Mouse (Mus musculus) embryonic facial prominence, embryonic 14.5 days (tissue): ENCODE data around the gene Vmn2r105. TPM values are rescaled to one million over a fixed set of nuclear protein-coding genes. Genes with fewer than 3 reads are reported as not detected.

ENCODE experiments used
- ATAC-seq: fragments of 200-750 bp; cut with Nextera tagmentation; 2 replicates; pipeline ENCODE4 v1.8.0; 2017; ENCODE audit warnings: low read depth, moderate number of reproducible peaks, moderate TSS enrichment
- DNase-seq: peaks from one replicate; pipeline ENCODE4 v3.0.0-alpha.2; 2015; ENCODE audit warnings: low spot score
- H3K27ac ChIP-seq: fragments of 300-500 bp; sonication (generic); replicated peaks from 2 replicates; pipeline ENCODE4 v1.5.1; 2014; ENCODE audit warnings: low read depth, mild to moderate bottlenecking, low read length, moderate library complexity
- H3K27me3 ChIP-seq: fragments of 300-500 bp; sonication (generic); replicated peaks from 2 replicates; pipeline ENCODE4 v1.6.1; 2014; ENCODE audit warnings: low read length; ENCODE audit not compliant: control insufficient read depth, insufficient read depth
- H3K36me3 ChIP-seq: fragments of 300-500 bp; sonication (generic); 2 replicates; pipeline ENCODE4 v1.6.1; 2014; ENCODE audit warnings: low read length, mixed read lengths; ENCODE audit not compliant: control insufficient read depth, insufficient read depth
- H3K4me1 ChIP-seq: fragments of 300-500 bp; sonication (generic); 2 replicates; pipeline ENCODE4 v1.6.1; 2014; ENCODE audit warnings: antibody characterized with exemption, low read length; ENCODE audit not compliant: control insufficient read depth, insufficient read depth
- H3K4me2 ChIP-seq: fragments of 300-500 bp; sonication (generic); 2 replicates; pipeline ENCODE4 v1.6.1; 2014; ENCODE audit warnings: low read depth, mild to moderate bottlenecking, low read length, moderate library complexity, mixed read lengths
- H3K4me3 ChIP-seq: fragments of 300-500 bp; sonication (generic); 2 replicates; pipeline ENCODE4 v1.5.1; 2014; ENCODE audit warnings: low read depth, mild to moderate bottlenecking, low read length
- H3K9ac ChIP-seq: fragments of 300-500 bp; sonication (generic); 2 replicates; pipeline ENCODE4 v1.6.1; 2014; ENCODE audit warnings: low read depth, mild to moderate bottlenecking, low read length, moderate library complexity, mixed read lengths
- H3K9me3 ChIP-seq: fragments of 300-500 bp; sonication (generic); 2 replicates; pipeline ENCODE4 v1.6.1; 2016; ENCODE audit warnings: low read length; ENCODE audit not compliant: control insufficient read depth
- WGBS: fragments of 180-500 bp; shearing (Covaris S2); extraction: QIAGEN DNeasy Blood & Tissue Kit; methylation state at CpG from one replicate; pipeline ENCODE4 v1.1.7; 2014; 5-methylcytosine and 5-hydroxymethylcytosine counted together
- polyA plus RNA-seq: library from polyadenylated mRNA; unstranded; fragments of >200 nt; fragmentation: Nextera tagmentation; extraction: Ambion mirVana; gene quantifications from 2 replicates; pipeline ENCODE4 v1.2.1, GENCODE M21; 2014

Vmn2r105 gene
- polyA plus RNA-seq = not detected in 2 replicates

DNA sequence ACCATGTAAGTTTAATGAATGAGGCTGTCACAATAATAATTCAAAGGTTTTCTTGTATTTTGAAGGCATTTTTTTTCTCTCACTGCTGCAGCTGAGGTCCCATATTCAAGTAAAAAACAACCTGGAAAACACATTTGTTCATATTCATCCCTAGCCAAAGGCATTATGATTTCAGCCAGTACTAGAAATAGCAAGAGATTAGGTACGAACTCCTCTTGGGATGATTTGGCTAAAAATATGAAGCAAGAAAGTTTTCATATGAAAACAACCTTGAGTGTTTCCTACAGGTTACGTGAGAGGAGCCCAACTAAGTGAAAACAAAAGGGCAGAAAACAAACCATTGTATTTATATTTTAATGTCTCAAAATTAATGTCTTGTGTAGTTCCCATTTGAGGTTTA, at the start of gene Vmn2r105:
Gene Vmn2r105, minus strand, starts transcription at position 101 of the 400 bp plus-strand sequence.
- 69% methylated on average over 2 of the region's 2 CpGs for WGBS

DNA sequence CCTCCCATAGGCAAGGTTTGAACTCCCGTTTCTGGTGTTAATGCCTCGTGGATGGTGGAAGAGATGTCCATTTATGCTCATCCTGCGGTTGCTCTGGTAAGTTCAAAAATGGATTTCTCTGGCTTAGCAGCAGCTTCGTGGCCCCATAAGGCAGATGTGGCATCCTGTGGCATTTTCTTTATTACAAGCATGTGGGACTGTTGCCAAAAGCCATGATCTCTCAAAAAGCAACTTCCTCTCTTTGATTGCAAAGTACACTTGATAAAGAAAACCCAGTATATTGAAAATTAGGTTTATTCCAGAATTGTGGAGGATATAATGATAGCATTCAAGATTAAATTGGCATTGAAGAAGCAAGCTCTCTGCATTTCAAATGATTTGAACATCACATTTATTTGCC, 20.7 kb upstream of the Vmn2r105 start:
- Histone ChIP-seq H3K9me3 (0 out of 2 replicates have a peak, but pooled peaks cover 6% of the 10 kb centered on the region), H3K9ac (no peak overlapping the region), H3K4me3 (no peak overlapping the region), H3K27me3 (no peaks in the 10 kb centered on the region), H3K4me1 (no peaks in the 10 kb centered on the region), H3K4me2 (no peak overlapping the region), H3K27ac (no peak overlapping the region), H3K36me3 (no peaks in the 10 kb centered on the region)
- 71% methylated on average over 4 of the region's 4 CpGs for WGBS
- DNase-seq (no peak), ATAC-seq (no peak)

More for the DNA sequence above, at the start of gene Vmn2r105:
- Histone ChIP-seq H3K4me3 (no peak within 1 kb of the TSS), H3K4me2 (no peak within 1 kb of the TSS), H3K27me3 (no peaks in the 10 kb centered on the region), H3K9me3 (peaks cover 5% of the 10 kb centered on the region; the same call in 1 of the 2 replicates), H3K27ac (no peak within 1 kb of the TSS), H3K9ac (no peak within 1 kb of the TSS), H3K36me3 (no peaks in the 10 kb centered on the region), H3K4me1 (no peaks in the 10 kb centered on the region)
- ATAC-seq (no peak), DNase-seq (no peak)

DNA sequence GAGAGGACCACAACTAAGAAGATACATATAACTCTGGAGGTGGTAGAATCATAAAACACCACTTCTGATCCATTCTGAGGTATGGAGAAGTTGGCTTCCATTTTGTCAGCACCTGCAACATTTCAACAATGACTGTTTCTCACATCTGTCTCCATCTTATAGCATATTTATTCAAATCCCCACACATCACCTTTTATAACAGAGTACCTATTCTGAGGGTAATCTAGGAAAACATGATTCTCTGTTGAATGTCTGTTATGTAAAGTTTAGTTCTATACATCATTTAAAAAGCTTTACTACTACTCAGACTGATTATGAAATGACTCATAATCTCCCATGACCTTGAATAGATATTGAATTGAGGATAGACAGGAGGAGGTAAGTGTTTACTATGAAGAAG, 51.9 kb downstream of the Vmn2r105 start, which contains the start of gene Fpr-rs6:
Gene Fpr-rs6, minus strand, starts transcription at position 101 of the 400 bp plus-strand sequence.
- Histone ChIP-seq H3K27ac (no peak within 1 kb of the TSS), H3K4me2 (no peak within 1 kb of the TSS), H3K27me3 (no peaks in the 10 kb centered on the region), H3K4me3 (no peak within 1 kb of the TSS), H3K36me3 (no peaks in the 10 kb centered on the region), H3K9ac (no peak within 1 kb of the TSS), H3K4me1 (no peaks in the 10 kb centered on the region), H3K9me3 (0 out of 2 replicates have a peak, but pooled peaks cover 3% of the 10 kb centered on the region)
- ATAC-seq (no peak), DNase-seq (no peak)

Other genes with a start within 250 kb of the Vmn2r105 start
- not detected in 2 replicates for gene Vmn2r104, start 186.7 kb downstream of the Vmn2r105 start, polyA plus RNA-seq
- gene Fpr-rs7, start 120.8 kb downstream of the Vmn2r105 start, polyA plus RNA-seq = not detected in 2 replicates
- gene Fpr-rs6, start 52.0 kb downstream of the Vmn2r105 start, polyA plus RNA-seq = not detected in 2 replicates
- gene Vmn2r106, start 50.5 kb upstream of the Vmn2r105 start, polyA plus RNA-seq = not detected in 2 replicates
- not detected in 2 replicates for gene Vmn2r107, start 110.2 kb upstream of the Vmn2r105 start, polyA plus RNA-seq
- 0.06 TPM in 1 of 2 replicates, not detected in the other for gene Vmn1r224, start 179.1 kb upstream of the Vmn2r105 start, polyA plus RNA-seq
- not detected in 2 replicates for gene Vmn2r108, start 246.3 kb upstream of the Vmn2r105 start, polyA plus RNA-seq